Mouse (Mus musculus) frontal cortex, postnatal 25 days (tissue): ENCODE data around the gene Wdr43.
"Not testable (repeated sequence)": the region's sequence is repeated elsewhere in the genome, so short reads cannot be mapped to it uniquely, and the experiment has no call there.

Experiments used
- DNase-seq, 2 experiments: peaks; one replicate each; pipeline ENCODE4 v3.0.0; 2022; ENCODE audit warnings: low spot score in 2 of 2

The Wdr43 gene

DNA sequence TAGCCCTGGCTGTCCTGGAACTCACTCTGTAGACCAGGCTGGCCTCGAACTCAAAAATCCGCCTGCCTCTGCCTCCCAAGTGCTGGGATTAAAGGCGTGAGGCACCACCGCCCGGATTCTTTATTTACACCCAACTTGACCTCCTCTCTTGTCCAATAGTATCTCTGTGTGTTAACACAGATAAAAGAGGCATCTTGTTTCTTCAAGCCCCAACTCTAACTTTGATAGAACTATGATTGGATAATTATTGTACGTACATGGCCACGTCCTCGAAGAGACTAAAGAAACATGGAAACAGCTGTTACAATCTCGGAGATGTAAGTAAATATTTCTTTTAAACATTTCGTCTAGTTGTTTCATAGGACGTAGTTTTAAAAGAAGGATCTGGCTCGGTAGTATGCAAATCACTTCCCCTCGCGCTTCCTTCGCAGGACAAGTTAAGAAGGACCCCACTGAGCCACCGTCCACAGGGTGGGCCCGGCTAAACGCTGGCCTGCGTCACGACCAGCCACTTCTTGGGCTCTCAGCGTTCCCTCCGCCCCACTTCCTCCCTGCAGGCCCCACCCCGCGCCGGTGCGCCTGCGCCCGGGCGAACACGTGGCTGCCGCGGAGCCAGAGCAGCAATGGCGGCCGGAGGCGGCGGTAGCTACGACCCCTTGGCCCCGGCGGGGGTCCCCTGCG is at the start of gene Wdr43:
Wdr43 (plus strand) TSS at position 258 of the 681 bp plus-strand sequence.
- DNase-seq: peak; percentile 90 to 94

DNA sequence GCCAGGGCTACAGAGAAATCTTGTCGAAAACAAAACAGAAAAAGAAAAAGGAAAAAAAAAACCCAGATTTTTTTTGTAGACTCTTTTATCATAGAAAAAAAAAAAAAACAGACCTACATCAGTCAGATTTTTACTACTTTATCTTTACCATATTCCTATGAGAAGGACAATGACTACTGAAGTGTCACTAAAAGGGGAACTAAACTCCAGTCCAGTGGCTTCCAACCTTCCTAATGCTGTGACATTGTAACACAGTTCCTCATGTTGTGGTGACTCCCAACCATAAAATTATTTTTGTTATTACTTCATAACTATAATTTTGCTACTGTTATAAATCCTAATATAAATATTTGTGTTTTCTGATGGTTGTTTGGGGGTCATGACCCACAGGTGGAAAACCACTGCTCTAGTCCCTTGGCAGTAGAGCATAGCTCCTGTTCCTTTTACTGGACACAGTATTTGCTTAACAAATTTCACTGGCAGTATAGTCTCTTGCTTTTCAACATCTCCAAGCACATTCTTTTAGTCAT is 36.5 kb upstream of the Wdr43 start:
- DNase-seq: no peak

DNA sequence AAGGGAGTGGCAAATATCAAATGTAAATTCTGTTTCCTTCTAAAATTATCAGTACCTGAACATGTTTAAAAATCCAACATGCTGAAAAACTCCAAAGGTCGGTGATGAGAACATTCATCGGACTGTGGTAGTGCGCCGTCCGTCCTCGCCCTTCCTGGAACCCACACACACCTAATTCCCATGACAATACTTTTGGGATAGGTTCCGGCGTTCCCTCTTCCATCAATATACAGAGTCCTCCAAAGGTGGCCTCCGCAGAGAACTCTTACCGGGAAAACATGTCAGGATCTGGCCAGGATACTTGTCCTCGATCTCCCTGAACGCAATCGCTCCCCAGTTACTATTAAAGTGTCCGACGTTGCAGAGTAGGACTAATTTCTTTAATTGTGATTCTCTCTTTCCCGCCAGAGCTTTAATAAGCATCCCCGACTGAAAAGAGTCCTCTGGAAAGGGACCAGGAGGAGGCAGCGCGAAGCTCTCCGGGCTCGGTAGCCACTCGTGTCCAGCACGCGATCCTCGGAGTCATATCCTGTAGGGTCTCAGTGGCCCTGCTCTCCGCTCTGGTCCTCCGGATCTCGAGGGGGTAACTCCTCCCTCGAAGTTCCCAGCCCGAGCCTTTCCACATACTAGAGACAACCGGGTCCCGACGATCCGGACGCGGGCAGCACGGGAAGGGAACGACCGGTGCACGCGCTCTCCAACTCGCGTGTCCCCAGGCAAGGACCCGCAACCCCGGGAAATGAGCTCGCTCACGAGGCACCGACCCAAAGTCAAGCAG is 17.6 kb upstream of the Wdr43 start:
- no peak for DNase-seq

DNA sequence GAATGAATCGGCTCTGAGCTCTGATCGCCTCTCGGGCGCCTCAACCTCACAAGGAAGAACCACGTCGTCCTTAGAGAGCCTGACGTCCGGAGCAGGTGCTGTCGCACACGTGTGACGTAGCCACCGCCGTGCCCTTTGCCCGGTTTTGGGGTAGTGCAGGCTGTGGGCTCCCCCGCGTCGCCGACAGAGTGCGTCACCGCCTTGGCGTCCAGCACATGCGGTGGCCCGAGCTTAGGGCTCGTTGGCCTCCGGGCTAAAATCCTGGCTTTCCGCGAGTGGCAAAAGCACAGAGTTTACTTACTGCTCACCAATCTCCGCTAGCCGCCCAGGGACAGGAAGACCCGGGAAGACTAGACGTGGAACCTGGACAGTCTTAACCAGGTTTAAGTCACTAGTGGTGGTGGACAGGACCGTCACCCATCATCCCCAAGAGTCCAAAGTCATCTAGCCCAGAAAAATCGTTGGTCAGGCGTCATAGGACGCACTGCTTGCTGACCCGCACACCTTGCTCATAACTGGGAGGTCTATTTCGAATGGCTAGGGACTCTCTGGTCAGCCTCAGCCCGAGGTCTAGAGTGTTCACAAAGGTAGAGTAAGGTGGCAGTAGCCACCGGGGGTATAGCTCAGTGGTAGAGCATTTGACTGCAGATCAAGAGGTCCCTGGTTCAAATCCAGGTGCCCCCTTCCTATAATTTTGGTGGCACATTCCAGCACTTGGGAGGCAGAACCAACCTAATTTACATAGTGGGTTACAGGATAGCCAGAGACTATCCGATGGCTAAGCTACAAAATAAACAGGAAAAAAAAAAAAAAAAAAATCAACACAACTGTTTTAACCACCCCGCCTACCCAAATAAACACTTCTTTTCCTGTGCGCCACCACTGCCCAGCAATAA is 16.8 kb upstream of the Wdr43 start:
- DNase-seq: peak; percentile 82 to 85

DNA sequence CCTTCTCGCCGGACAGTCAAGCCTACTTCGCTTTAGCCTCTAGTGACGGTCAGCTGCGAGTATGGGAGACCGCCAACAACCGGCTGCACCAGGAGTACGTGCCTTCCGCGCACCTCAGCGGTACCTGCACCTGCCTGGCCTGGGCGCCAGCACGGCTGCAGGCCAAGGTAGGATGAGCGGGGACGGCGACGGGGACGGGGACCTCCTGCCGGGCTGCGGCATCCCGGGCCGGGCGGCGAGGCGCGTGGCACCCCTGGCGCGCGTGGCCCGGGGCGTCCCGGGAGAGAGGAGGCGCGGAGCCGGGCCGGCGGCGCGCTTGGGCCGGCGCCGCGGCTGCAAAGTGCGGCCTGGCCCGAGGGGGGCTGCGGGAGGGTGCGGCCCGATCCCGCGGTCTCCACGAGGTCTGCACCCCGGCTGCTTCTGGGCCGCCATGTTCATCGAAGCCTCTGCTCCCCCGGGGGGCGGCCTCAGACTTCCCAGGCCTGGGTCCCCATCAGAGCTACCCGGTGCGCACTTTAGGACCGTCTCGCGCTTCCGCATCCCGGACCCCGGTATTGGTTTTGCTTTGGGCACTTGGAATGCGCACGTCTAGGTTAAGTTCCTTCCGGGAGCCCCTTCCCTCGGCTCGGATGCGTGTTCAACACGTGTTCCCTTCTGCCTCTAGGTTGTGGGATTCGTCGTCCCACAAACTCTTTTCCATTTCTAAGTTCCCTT is 781 bp downstream of the Wdr43 start:
- no peak for DNase-seq

DNA sequence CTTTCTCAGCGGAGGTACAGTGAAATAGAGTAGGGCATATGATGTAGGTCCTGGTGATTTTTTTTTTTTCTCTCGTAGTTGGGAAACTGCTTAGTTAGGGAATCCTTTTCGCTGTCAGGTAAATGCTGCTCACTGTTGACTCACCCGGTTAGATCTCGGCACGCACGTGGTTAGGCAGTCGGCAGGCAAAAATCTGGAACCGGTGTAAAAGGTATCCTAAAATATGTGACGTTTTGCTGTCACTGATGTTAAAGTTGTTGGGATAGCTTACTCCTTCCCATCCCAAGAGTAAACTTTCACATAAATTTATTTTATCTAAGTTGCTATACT is 1.3 kb downstream of the Wdr43 start:
- no peak for DNase-seq

DNA sequence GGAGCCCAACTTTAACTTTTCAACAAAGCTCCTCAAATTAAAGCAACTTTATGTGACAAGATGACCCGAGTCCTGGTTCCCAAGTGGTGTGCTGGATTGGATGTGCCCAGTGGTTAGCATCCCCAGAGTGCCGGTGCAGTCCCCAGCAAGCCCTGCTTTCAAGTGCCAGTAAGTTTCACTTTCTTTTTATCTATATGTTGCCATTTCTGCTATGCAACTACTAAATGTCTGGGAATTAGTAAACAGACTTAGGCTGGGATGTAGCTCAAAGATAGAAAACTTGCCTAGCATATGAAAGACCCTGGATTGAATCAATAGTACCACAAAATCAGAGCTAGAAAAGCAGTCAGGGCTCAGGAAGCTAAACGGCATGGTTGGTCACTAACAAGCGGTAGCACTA is 2.3 kb downstream of the Wdr43 start:
- DNase-seq: no peak

DNA sequence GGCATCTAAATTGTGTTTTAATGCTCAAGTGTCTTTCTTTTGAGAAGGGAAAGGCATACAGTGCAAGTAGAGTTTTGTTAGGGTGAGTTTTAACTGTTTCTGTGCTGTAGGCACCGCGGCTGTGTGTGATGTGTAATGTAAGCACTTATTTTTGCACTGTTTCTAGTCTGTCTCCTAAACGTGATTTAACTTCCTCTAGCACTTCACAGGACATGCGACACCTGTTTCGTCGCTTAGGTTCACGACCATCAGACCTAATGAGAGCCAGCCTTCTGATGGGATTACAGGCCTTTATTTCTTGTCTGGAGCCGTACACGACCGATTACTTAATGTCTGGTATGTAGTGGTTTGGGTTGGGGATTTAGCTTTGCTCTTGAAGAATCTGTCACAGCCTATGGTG is 16.1 kb downstream of the Wdr43 start:
- DNase-seq: no peak

DNA sequence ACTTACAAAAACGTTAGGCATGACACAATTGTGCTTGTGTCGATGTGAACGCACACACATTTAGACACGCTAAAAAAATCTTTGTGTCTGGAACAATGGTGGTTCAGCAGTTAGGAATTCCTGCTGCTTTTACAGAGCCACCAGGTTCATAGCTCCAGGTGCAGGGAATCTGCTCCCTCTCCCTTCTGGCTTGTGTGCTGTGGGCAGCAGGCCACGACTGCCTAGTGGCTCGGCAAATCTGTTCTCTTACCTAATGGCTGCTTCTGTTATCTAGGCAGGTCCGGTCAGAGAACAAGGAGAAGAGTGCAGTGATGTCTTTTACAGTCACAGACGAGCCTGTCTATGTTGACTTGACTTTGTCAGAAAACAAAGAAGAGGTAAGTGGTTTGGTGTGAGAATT is 17.7 kb downstream of the Wdr43 start:
- no peak for DNase-seq

DNA sequence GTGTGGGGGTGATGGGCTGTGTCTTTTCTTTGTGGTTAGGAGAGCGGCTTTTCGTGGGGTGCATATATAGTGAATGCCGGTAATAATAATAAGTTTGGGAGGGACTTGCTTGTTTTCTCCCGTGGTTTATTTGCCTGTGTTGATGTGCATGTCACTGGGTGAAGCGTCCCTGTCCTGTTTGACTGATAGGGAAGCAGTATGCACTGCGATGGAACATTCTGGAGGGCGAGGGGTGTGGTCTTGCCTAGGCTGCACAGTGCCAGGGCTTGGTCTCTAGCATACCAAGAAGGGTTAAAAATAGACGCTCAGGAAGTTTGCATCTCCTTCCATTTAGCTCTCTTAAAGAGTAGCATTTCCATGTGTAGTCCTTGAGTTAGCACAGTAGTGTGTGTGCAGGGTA is 21.1 kb downstream of the Wdr43 start:
- no peak for DNase-seq

DNA sequence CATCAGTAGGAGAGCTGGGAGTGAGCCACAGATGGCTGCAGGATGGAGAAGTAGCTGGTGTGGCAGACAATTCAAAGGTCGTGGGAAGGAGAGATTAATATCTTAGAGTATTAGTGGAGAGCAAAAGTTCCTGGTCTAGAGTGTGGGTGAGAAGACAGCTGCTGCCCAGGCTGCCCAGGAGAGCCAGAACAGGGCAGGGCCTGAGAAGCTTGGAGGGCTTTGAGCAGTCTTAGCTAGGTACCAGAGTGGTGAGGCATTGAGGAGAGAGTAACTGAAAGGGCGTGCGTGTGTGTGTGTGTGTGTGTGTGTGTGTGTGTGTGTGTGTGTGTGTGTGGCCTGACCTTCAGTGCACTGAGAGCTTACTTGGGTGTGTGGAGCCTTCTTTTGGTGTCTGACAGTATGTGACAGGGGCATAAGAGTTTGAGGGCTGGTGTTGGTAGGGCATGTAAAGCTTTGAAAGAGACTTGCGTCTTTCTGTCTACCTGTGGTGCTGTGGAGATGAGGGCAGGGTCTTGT is 22.1 kb downstream of the Wdr43 start:
- no peak for DNase-seq

DNA sequence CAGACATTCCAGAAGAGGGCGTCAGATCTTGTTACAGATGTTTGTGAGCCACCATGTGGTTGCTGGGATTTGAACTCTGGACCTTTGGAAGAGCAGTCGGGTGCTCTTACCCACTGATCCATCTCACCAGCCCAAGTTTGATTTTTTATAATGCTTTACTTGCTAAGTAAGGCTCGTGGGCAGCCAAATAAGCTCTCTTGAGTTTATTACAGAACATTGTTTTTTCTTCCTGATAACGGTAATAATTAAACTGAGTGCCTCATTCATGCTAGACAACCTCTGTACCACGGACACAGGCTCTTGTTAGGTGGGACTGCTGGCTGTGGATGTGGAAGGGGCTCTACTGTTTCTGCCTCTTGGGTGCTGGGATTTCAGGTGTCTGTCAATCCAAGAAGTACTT is 23.4 kb downstream of the Wdr43 start:
- DNase-seq: not testable (repeated sequence)

DNA sequence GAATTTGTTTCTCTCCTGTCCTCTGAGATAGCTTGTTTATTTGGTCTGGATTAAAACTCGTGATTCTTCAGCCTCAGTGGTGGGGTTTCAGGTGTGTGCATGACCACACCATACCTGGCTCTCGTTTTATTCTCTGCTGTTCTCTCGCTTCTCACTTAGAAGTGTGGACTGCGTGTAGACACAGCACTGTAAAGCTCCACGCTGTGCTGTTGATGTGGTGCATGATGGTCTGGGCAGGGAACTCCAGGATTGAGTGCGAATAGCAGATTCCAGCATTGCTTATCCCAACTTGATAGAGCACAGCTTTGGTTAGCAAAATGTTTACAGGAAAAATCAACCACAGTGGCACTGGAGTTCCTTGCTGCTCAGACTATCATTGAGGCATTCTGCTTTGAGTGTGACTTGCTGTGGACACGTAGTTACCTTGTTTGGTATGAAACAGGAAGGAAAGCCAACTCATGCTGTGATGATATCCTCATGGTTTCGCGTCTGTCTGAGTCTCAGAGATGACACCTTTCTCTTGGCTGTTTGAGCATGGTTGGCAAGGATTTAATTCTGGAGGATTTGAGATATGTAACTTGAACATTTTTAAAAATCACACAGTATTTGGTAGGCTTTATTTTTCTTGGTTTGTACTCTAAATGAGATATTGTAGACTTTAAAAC is 24.9 kb downstream of the Wdr43 start:
- DNase-seq: no peak

DNA sequence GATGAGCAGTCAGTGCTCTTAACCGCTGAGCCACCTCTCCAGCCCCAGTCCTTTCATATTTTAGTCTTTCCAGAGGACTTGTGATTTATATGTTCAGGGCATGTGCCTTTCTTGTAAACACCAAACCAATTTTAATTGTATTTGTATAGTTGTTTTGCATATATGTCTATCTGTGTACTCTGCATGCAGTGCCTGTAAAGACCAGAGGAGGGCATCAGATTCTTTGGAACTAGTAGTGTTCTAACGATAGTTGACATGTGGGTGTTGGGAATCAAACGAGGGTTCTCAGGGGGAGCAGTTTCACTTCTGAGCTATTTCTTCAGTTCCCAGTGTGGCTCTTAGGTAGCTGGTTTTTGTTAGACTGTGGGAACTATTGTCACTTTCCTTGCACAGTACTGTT is 26.5 kb downstream of the Wdr43 start:
- DNase-seq: no peak

DNA sequence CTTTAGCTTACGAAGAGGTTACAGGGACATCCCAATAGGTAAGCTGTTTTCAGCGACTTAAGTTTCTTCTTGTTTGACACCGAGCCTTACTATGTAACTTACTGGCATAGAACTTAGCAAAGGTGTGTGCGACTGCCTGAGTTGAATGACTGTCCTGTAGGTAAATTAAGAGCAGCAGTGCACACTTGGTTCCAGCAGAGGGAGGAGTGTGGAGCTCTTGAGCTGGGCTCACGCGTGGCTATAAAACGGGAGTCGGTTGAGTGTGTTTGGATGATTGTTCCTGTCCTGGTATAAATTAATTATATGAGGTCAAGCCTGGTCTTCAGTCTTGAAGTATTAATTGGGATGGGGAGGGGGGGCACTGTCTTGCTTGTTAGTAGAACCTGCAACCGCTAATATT is 34.3 kb downstream of the Wdr43 start:
- no peak for DNase-seq

DNA sequence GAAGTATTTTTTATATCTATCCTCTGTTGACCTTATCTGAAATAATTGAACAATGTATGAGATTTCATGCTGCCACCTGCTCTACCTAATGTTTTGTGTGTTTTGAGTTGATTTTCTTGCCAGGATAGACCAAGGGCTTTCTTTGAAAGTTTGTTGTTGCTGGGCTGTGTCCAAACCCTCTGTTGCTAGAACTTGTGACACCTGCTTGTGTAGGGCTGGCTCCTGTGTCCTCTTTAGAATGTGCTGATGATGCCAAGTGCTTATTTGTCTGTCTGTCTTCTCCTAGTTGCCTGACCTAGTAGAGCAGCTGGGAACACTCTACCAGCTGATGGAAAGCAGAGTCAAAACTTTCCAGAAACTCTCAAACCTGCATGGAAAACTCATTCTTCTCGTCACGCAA is 36.8 kb downstream of the Wdr43 start:
- no peak for DNase-seq

DNA sequence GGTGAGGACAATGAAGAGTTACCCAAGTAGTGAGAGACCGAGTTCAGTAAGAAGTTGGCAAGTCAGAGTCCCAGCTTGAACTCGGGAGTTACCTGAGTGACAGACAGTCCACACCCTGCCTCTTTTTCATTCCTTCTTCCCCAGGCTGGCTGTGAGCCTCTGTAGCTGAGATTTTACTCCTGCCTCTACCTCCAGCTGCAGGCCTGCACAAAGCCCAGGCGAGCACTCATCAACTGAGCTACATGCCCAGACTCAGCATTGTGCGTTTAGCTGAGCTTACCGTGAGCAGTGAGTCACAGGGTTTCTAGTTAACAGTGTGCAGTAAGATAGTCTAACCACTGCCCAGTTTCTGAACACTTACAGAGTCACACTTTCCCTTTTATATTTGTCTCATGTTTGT is 37.2 kb downstream of the Wdr43 start:
- no peak for DNase-seq

DNA sequence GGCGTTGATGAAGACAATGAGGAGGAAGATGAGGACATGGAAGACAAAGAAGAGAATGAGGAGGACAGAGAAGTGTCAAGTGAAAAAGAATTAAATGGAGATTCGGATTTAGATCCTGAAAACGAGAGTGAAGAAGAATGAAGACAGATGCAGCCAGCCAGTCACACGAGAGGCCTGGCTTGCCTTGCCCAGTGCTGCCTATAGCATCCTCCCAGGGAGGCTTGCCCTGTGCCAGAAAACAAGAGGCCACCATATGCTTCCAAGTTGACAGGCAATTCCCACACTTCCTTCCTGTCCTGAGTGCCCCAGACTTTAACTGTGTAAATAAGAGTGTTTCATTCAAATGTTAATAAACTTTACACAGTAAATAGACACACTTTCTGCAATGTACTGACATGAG is 41.8 kb downstream of the Wdr43 start:
- no peak for DNase-seq

DNA sequence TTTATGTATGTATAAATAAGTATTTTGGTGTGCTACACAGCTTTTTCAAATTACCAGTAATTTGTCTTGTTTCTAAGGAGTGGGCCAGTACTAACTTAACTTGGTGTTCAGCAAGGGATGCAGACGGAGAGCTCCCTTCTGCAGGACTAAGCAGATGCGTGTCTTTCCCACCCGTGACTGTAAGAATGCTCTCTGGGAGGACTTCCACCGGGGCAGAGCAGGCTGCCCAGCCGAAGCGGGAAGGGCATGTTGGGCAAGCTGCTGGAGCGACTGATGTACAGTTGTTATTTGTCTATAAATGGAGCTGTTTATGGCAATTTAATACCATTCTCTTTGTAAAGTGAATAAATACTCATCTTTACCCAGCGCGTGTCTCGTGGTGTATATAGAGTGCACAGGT is 43.0 kb downstream of the Wdr43 start:
- DNase-seq: no peak

DNA sequence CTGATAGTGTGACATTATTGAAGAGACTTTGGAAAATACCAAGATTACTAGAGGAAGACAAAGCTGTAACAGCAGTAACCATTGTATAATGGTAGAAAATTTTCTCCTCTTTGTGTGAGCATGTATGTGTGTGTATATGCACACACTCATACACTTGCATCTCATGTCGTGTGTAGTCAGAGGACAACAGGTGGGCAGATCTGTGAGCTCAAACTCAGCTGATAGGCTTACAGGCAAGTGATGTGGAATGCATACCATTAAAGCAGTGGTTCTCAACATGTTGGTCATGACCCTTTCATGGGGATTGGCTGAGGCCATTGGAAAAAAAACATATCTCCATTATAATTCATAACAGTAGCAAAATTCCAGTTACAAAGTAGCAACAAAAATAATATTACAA is 44.7 kb downstream of the Wdr43 start:
- no peak for DNase-seq

DNA sequence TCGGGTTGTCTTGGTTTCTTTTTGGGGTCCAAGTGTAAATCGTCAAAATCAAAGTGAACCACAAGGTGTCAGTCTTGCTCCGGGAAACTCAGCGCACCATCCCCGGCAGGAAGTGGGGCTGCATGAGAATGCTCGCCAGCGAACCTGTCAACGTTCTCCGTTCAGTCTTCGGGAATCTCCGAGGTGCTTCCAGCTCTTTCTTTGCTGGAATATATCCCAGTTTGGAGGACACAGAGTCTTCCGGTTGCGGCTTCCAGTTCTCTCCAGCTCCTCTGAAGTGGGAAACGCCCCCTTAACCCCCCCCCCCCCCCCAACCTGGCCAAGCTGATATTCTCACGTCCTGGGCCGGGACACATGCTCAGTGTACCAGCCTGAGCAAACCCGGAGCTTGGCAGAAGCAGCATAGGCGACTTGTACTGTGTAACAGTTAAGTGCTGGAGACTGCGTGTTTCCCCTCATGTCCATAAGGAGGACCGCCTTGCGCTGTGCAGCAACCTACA is 47.1 kb downstream of the Wdr43 start:
- DNase-seq: peak; percentile 41 to 68
